Comparison of ENCODE assay signal across 19 mouse cellular contexts in genomic region chr16:95152742-95153383, GRCm38 (mm10).
DNase-seq lines count a peak whose midpoint lies in the region; ATAC-seq and TF ChIP-seq lines count a peak whose summit lies in the region.
"Had no signal": no experiment of that assay in that cellular context is flagged by ENCODE, and none has a peak within 500 bp of the region (broad histone marks: within the 10 kb centered on the region; RNA-seq: fewer than 3 reads in every experiment).

No protein-coding gene starts in this region.

- no peak overlapping the region; the same call in 1 of the 2 replicates for H3K4me3 ChIP-seq in layer of hippocampus, adult 2 months
- H3K4me3 ChIP-seq: embryonic facial prominence, embryonic 15.5 days; erythroblast, embryonic 14.5 days; forebrain, embryonic 13.5 days; heart, embryonic 10.5 days; hindbrain, embryonic 10.5 days had no signal

- TF ChIP-seq CTCF in layer of hippocampus, adult 2 months (conservative IDR thresholded peaks at IDR 0.05): no peak

- H3K27ac ChIP-seq in layer of hippocampus, adult 2 months: peak overlapping the region; percentile 77
- H3K27ac ChIP-seq: embryonic facial prominence, embryonic 15.5 days; forebrain, embryonic 13.5 days; heart, embryonic 10.5 days; hindbrain, embryonic 10.5 days; hindbrain, embryonic 14.5 days had no signal

- ATAC-seq in CD4-positive, CD25-positive, alpha-beta regulatory T cell, adult 4 months: peak; percentile 27
- peak; percentile 33 for ATAC-seq in inflammation-experienced regulatory T-cells, adult 6 months
- ATAC-seq: forebrain, embryonic 13.5 days; intestine, postnatal 0 days had no signal

- DNase-seq in layer of hippocampus, adult 2 months (ENCODE audit: low spot score in 2 of 2): peak in 1 of 2 experiments; percentile 11
- no peak for DNase-seq in layer of hippocampus, adult 9-10 months (ENCODE audit: low spot score)
- peak; percentile 28 for DNase-seq in CD4-positive, CD25-positive, alpha-beta regulatory T cell, adult 2 months (ENCODE audit: low read depth, low spot score)
- no peak for DNase-seq in cerebellum, adult 11-12 months
- DNase-seq: adrenal gland, postnatal 10 days; cerebellum, adult 2 months; cerebellum, postnatal 10 days; gastrocnemius, postnatal 10 days; heart, adult 18-20 months; heart, postnatal 14 days had no signal
